Mouse (Mus musculus) CH12.LX (cell line): Measurements from ENCODE around the gene Sh3bp5. TPM values are rescaled to one million over a fixed set of nuclear protein-coding genes. Genes with fewer than 3 reads are reported as not detected.

Source experiments
- DNase-seq: peaks from one replicate; pipeline ENCODE4 v3.0.0-alpha.2; 2013; ENCODE audit errors: extremely low read depth
- H3K27ac ChIP-seq: 2 replicates; pipeline ENCODE4 v1.5.1; 2012; ENCODE audit warnings: low read depth, mild to moderate bottlenecking, control low read depth, moderate library complexity; ENCODE audit not compliant: insufficient read depth
- H3K27me3 ChIP-seq: replicated peaks from 2 replicates; pipeline ENCODE3; 2012; ENCODE audit warnings: inconsistent platforms
- H3K36me3 ChIP-seq, 2 experiments: replicated peaks in 1 of 2; 2 replicates each; pipeline versions ENCODE3 to v1.6.1; 2012; ENCODE audit warnings: inconsistent platforms in 1 of 2, low read length in 1 of 2, mild to moderate bottlenecking in 1 of 2, mixed read lengths in 1 of 2, moderate library complexity in 1 of 2; ENCODE audit not compliant: control insufficient read depth in 1 of 2, insufficient read depth in 1 of 2
- H3K4me1 ChIP-seq, 2 experiments: 2 replicates each; pipeline ENCODE4 v1.6.1; 2012; ENCODE audit warnings: inconsistent platforms in 1 of 2, moderate library complexity in 1 of 2; ENCODE audit not compliant: insufficient read depth in 2 of 2, control insufficient read depth in 1 of 2
- H3K4me2 ChIP-seq: 2 replicates; pipeline ENCODE4 v1.6.1; 2012; ENCODE audit warnings: low read depth, mild to moderate bottlenecking, control low read depth; ENCODE audit not compliant: poor library complexity, insufficient read depth, severe bottlenecking
- H3K4me3 ChIP-seq, 3 experiments: fragments of 150-350 bp in 1 of 3; sonication (generic) in 1 of 3; replicated peaks in 1 of 3; 2 replicates each; pipeline versions ENCODE3 to v1.5.1; 2011 to 2012; ENCODE audit warnings: low read depth in 2 of 3, low read length in 2 of 3, mild to moderate bottlenecking in 2 of 3, moderate library complexity in 2 of 3, control low read depth in 1 of 3, improper control_type of control experiment in 1 of 3, inconsistent platforms in 1 of 3, mixed read lengths in 1 of 3; ENCODE audit not compliant: poor library complexity in 1 of 3
- H3K79me2 ChIP-seq: replicated peaks from 2 replicates; pipeline ENCODE4 v1.6.1; 2012; ENCODE audit warnings: mild to moderate bottlenecking, moderate library complexity; ENCODE audit not compliant: control insufficient read depth, poor library complexity, insufficient read depth, severe bottlenecking; ENCODE audit errors: extremely low read depth
- H3K9ac ChIP-seq: 2 replicates; pipeline ENCODE4 v1.6.1; 2012; ENCODE audit warnings: low read depth, mild to moderate bottlenecking, control low read depth, moderate library complexity; ENCODE audit not compliant: insufficient read depth
- H3K9me3 ChIP-seq: replicated peaks from 2 replicates; pipeline ENCODE3; 2012; ENCODE audit warnings: low read length, inconsistent platforms, mixed read lengths
- CHD2 ChIP-seq: IDR thresholded peaks from 2 replicates; pipeline ENCODE4 v1.6.1; 2011; ENCODE audit warnings: low read length, improper control_type of control experiment
- CTCF ChIP-seq, 2 experiments: IDR thresholded peaks in 1 of 2; conservative IDR thresholded peaks in 1 of 2; 2 replicates each; pipeline ENCODE4 v1.5.1; 2011 to 2012; ENCODE audit warnings: low read depth in 2 of 2, low read length in 2 of 2, improper control_type of control experiment in 1 of 2, inconsistent platforms in 1 of 2, mild to moderate bottlenecking in 1 of 2, moderate library complexity in 1 of 2
- E2F4 ChIP-seq: IDR thresholded peaks from 2 replicates; pipeline ENCODE4 v1.6.1; 2011; ENCODE audit warnings: low read depth, low read length, improper control_type of control experiment; ENCODE audit not compliant: insufficient replicate concordance
- EP300 ChIP-seq: IDR thresholded peaks from 2 replicates; pipeline ENCODE4 v1.6.1; 2011; ENCODE audit warnings: low read length, improper control_type of control experiment
- ETS1 ChIP-seq: conservative IDR thresholded peaks from 2 replicates; pipeline ENCODE4 v1.6.1; 2012; ENCODE audit warnings: low read depth, mild to moderate bottlenecking, inconsistent platforms, low read length, improper control_type of control experiment, moderate library complexity
- GABPA ChIP-seq: IDR thresholded peaks from 2 replicates; pipeline ENCODE4 v1.6.1; 2012; ENCODE audit warnings: low read depth, low read length, improper control_type of control experiment, inconsistent platforms; ENCODE audit not compliant: insufficient replicate concordance
- HCFC1 ChIP-seq: IDR thresholded peaks from 2 replicates; pipeline ENCODE4 v1.6.1; 2012; ENCODE audit warnings: low read depth, mild to moderate bottlenecking, inconsistent platforms, low read length, improper control_type of control experiment
- IRF4 ChIP-seq: IDR thresholded peaks from 2 replicates; pipeline ENCODE4 v1.6.1; 2014; ENCODE audit warnings: low read depth, mild to moderate bottlenecking, inconsistent platforms, low read length, improper control_type of control experiment
- MAZ ChIP-seq: IDR thresholded peaks from 2 replicates; pipeline ENCODE4 v1.6.1; 2012; ENCODE audit warnings: low read depth, mild to moderate bottlenecking, inconsistent platforms, low read length, improper control_type of control experiment, moderate library complexity
- MEF2A ChIP-seq: IDR thresholded peaks from 2 replicates; pipeline ENCODE4 v1.6.1; 2014; ENCODE audit warnings: low read depth, mild to moderate bottlenecking, inconsistent platforms, low read length, improper control_type of control experiment, borderline replicate concordance
- MXI1 ChIP-seq: IDR thresholded peaks from 2 replicates; pipeline ENCODE4 v1.6.1; 2011; ENCODE audit warnings: mild to moderate bottlenecking, low read depth, low read length, improper control_type of control experiment
- NELFE ChIP-seq: IDR thresholded peaks from 2 replicates; pipeline ENCODE4 v1.6.1; 2011; ENCODE audit warnings: low read depth, low read length, improper control_type of control experiment
- NRF1 ChIP-seq: IDR thresholded peaks from 2 replicates; pipeline ENCODE4 v1.6.1; 2014; ENCODE audit warnings: low read depth, mild to moderate bottlenecking, inconsistent platforms, low read length, improper control_type of control experiment, moderate library complexity
- POLR2A ChIP-seq: IDR thresholded peaks from 2 replicates; pipeline ENCODE4 v1.6.1; 2011; ENCODE audit warnings: low read depth, mild to moderate bottlenecking, improper control_type of control experiment, low read length
- RAD21 ChIP-seq: IDR thresholded peaks from 2 replicates; pipeline ENCODE4 v1.6.1; 2011; ENCODE audit warnings: low read depth, mild to moderate bottlenecking, low read length, improper control_type of control experiment, moderate library complexity
- RCOR1 ChIP-seq: conservative IDR thresholded peaks from 2 replicates; pipeline ENCODE4 v1.6.1; 2012; ENCODE audit warnings: low read depth, mild to moderate bottlenecking, inconsistent platforms, low read length, improper control_type of control experiment
- SIN3A ChIP-seq: IDR thresholded peaks from 2 replicates; pipeline ENCODE4 v1.6.1; 2012; ENCODE audit warnings: low read length, improper control_type of control experiment, inconsistent platforms
- SMC3 ChIP-seq: IDR thresholded peaks from 2 replicates; pipeline ENCODE4 v1.6.1; 2011; ENCODE audit warnings: low read depth, low read length, improper control_type of control experiment
- UBTF ChIP-seq: IDR thresholded peaks from 2 replicates; pipeline ENCODE4 v1.6.1; 2012; ENCODE audit warnings: low read depth, mild to moderate bottlenecking, inconsistent platforms, low read length, improper control_type of control experiment, moderate library complexity
- USF2 ChIP-seq: conservative IDR thresholded peaks from 2 replicates; pipeline ENCODE4 v1.6.1; 2011; ENCODE audit warnings: low read depth, low read length, improper control_type of control experiment
- ZC3H11A ChIP-seq: IDR thresholded peaks from 2 replicates; pipeline ENCODE4 v1.6.1; 2012; ENCODE audit warnings: low read depth, mild to moderate bottlenecking, inconsistent platforms, low read length, improper control_type of control experiment
- ZKSCAN1 ChIP-seq: IDR thresholded peaks from 2 replicates; pipeline ENCODE4 v1.6.1; 2012; ENCODE audit warnings: low read depth, inconsistent platforms, low read length, improper control_type of control experiment, borderline replicate concordance
- ZNF384 ChIP-seq: IDR thresholded peaks from 2 replicates; pipeline ENCODE4 v1.6.1; 2012; ENCODE audit warnings: low read depth, low read length, improper control_type of control experiment, inconsistent platforms
- dilution Hi-C: fragments of 300-500 bp; cut with MboI; formaldehyde crosslinking; loops from 2 replicates; pipeline ENCODE4 v1.14.3; 2020; ENCODE audit warnings: low sequenced_read_pairs; ENCODE audit not compliant: extremely low pct_unique_long_range_greater_than_20kb, extremely low pct_ligation_motif_present
- in situ Hi-C: fragments of 300-500 bp; cut with MboI; formaldehyde crosslinking; loops from 3 replicates; pipeline ENCODE4 v1.14.3; 2019; ENCODE audit warnings: low sequenced_read_pairs, low pct_ligation_motif_present, low pct_unique_long_range_greater_than_20kb, mixed read lengths
- polyA plus RNA-seq: library from polyadenylated mRNA; unstranded; fragments of >175 nt; gene quantifications from 2 replicates; pipeline ENCODE4 v1.2.1, GENCODE M21; 2012; ENCODE audit warnings: low read depth; ENCODE audit not compliant: insufficient read length
- total RNA-seq, 2 experiments: library from RNA; depleted of rRNA; stranded (reverse); fragments of 300-350 nt in 1 of 2; fragments of >200 nt in 1 of 2; gene quantifications; 2 replicates each; pipeline ENCODE4 v1.2.3; 2012 to 2014

The Sh3bp5 gene
- total and polyA plus RNA-seq, 3 experiments: 57.4 to 158 (median 64.6) TPM

DNA sequence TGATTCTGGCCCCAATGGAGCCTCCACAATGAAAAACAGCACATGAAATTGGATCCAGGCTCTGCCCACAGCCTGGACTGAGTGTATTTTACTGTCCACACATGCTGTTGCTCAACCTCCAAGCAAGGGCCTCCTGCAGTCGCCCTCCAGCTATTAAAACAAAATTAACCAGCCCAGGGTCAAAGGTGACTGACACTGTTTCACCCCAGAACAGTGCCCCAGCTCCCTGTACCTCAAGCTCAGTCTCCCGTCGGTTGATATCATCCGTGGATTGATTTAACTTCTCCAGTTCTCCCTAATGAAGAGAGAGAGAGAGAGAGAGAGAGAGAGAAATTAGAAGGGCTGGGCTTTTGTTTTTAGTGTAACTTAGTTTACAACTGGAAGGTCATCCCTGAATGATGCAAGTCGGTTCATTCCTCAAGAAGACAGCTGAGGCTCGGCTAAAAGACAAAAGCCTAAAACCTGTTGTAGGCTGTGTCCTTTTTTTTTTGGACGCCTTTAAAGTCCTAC lies 2.0 kb downstream of the Sh3bp5 start:
- Histone ChIP-seq H3K79me2 (peaks cover 65% of the 10 kb centered on the region), H3K27ac (peak overlapping the region; percentile 55; the same call in 1 of the 2 replicates), H3K9ac (peak overlapping the region; percentile 65), H3K36me3 (peaks cover 12 to 50% of the 10 kb centered on the region in 2 experiments), H3K9me3 (peaks cover 2% of the 10 kb centered on the region), H3K4me2 (peak overlapping the region; percentile 88), H3K27me3 (no peaks in the 10 kb centered on the region), H3K4me1 (peaks cover 9 to 54% of the 10 kb centered on the region in 2 experiments), H3K4me3 (peak overlapping the region; percentile 51 to 98 (median 88))
- in situ Hi-C loops: no loop called here
- TF ChIP-seq E2F4 (no peak), EP300 (no peak), IRF4 (no peak), NELFE (no peak), ZC3H11A (no peak), ZKSCAN1 (no peak), UBTF (no peak), MXI1 (no peak; the same call in 1 of the 2 replicates), SMC3 (no peak), RCOR1 (no peak), ZNF384 (no peak), POLR2A (no peak)
- dilution Hi-C loops: no loop called here
- no peak for DNase-seq

DNA sequence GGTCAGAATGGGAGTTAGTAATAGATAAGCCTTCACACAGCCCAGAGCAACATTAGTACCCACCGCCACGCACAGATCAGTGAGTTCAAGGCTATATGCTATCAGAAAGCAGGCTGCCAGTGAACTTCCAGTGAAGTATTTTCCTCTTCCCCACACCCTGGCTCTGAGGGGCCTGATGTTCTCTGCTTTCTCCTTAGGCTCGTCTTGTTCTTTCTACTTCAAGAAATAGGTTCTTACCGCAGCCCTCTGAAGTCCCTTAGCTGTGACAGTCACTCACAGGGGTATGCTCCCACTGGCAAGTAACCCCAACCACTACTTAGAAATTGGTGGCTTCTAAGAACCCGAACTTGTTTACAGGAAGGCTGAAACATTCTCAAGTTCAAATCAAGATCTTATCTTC lies 2.8 kb downstream of the Sh3bp5 start:
- H3K4me3 ChIP-seq: peak overlapping the region; percentile 44 to 98 (median 88)
- H3K36me3 ChIP-seq: peaks cover 19 to 58% of the 10 kb centered on the region in 2 experiments
- H3K79me2 ChIP-seq: peaks cover 67% of the 10 kb centered on the region
- peaks cover 10% of the 10 kb centered on the region for H3K9me3 ChIP-seq
- H3K4me1 ChIP-seq: peaks cover 6 to 51% of the 10 kb centered on the region in 2 experiments
- in situ Hi-C loops: no loop called here
- no peaks in the 10 kb centered on the region for H3K27me3 ChIP-seq
- TF ChIP-seq POLR2A (no peak), MXI1 (0 out of 2 replicates have a peak, but pooled peaks have one; percentile 30), SIN3A (0 out of 2 replicates have a peak, but pooled peaks have one; percentile 36)
- TF ChIP-seq, all 38 proteins: peak for 2
- DNase-seq: no peak
- Histone ChIP-seq H3K9ac (peak overlapping the region; percentile 65), H3K27ac (peak overlapping the region; percentile 56; the same call in 1 of the 2 replicates), H3K4me2 (peak overlapping the region; percentile 88)
- dilution Hi-C loops: no loop called here

GRCm38 (mm10) chr14:31432424-31432823 lies 3.5 kb downstream of the Sh3bp5 start:
- in situ Hi-C loops (no loop called here), dilution Hi-C loops (no loop called here)
- Histone ChIP-seq H3K4me3 (peak overlapping the region; percentile 44 to 98 (median 88)), H3K27me3 (no peaks in the 10 kb centered on the region), H3K36me3 (peaks cover 26 to 65% of the 10 kb centered on the region in 2 experiments), H3K79me2 (peaks cover 71% of the 10 kb centered on the region), H3K9ac (peak overlapping the region; percentile 65), H3K4me1 (peaks cover 6 to 44% of the 10 kb centered on the region in 2 experiments), H3K9me3 (peaks cover 17% of the 10 kb centered on the region), H3K27ac (peak overlapping the region; percentile 58), H3K4me2 (peak overlapping the region; percentile 88)
- no peak for DNase-seq
- TF ChIP-seq NRF1 (no peak), USF2 (no peak), CHD2 (no peak), RAD21 (no peak), ETS1 (no peak), MAZ (no peak), RCOR1 (no peak), HCFC1 (no peak), NELFE (no peak), MXI1 (no peak), MEF2A (no peak), GABPA (no peak), CTCF (conservative IDR thresholded peaks at IDR 0.05 in 1 of 2, IDR thresholded peaks at IDR 0.05 in 1 of 2; ENCODE audit: low read depth in 2 of 2, low read length in 2 of 2) (no peak)
